Mouse (Mus musculus) intestine, embryonic 15.5 days (tissue): ENCODE results near the gene Cfap299. TPM values are rescaled to one million over a fixed set of nuclear protein-coding genes. Genes with fewer than 3 reads are reported as not detected.
"Not testable (repeated sequence)": the region's sequence is repeated elsewhere in the genome, so short reads cannot be mapped to it uniquely, and the experiment has no call there.

Experiments used
- ATAC-seq: fragments of 200-750 bp; cut with Nextera tagmentation; 2 replicates; pipeline ENCODE4 v1.8.0; 2017; ENCODE audit warnings: moderate TSS enrichment, moderate library complexity
- H3K27ac ChIP-seq: fragments of 300-500 bp; sonication (generic); 2 replicates; pipeline ENCODE4 v1.5.1; 2015; ENCODE audit warnings: mild to moderate bottlenecking, inconsistent platforms
- H3K27me3 ChIP-seq: fragments of 300-500 bp; sonication (generic); replicated peaks from 2 replicates; pipeline ENCODE4 v1.6.1; 2015; ENCODE audit warnings: inconsistent platforms
- H3K36me3 ChIP-seq: fragments of 300-500 bp; sonication (generic); 2 replicates; pipeline ENCODE4 v1.6.1; 2015; ENCODE audit warnings: inconsistent platforms
- H3K4me1 ChIP-seq: fragments of 300-500 bp; sonication (generic); replicated peaks from 2 replicates; pipeline ENCODE4 v1.6.1; 2015; ENCODE audit warnings: inconsistent platforms
- H3K4me2 ChIP-seq: fragments of 300-500 bp; sonication (generic); replicated peaks from 2 replicates; pipeline ENCODE4 v1.6.1; 2015; ENCODE audit warnings: mild to moderate bottlenecking, inconsistent platforms
- H3K4me3 ChIP-seq: fragments of 300-500 bp; sonication (generic); replicated peaks from 2 replicates; pipeline ENCODE4 v1.5.1; 2015; ENCODE audit warnings: inconsistent platforms
- H3K9ac ChIP-seq: fragments of 300-500 bp; sonication (generic); 2 replicates; pipeline ENCODE4 v1.6.1; 2015; ENCODE audit warnings: inconsistent platforms
- H3K9me3 ChIP-seq: fragments of 300-500 bp; sonication (generic); 2 replicates; pipeline ENCODE4 v1.6.1; 2016; ENCODE audit warnings: inconsistent platforms
- WGBS: fragments of 180-500 bp; shearing (Covaris S2); methylation state at CpG from one replicate; pipeline ENCODE4 v1.1.7; 2015; 5-methylcytosine and 5-hydroxymethylcytosine counted together
- polyA plus RNA-seq: library from polyadenylated mRNA; unstranded; fragments of >200 nt; fragmentation: Nextera tagmentation; extraction: Ambion mirVana; gene quantifications from 2 replicates; pipeline ENCODE4 v1.2.1, GENCODE M21; 2015

The Cfap299 gene
- polyA plus RNA-seq, 1 experiment from 2014 or later, result 0.46 TPM

GRCm38 (mm10) chr5:98552811-98553601 lies 223.9 kb downstream of the Cfap299 start:
- Histone ChIP-seq H3K9ac (no peak overlapping the region), H3K4me3 (no peak overlapping the region), H3K27ac (no peak overlapping the region), H3K4me2 (no peak overlapping the region), H3K27me3 (no peaks in the 10 kb centered on the region), H3K36me3 (no peaks in the 10 kb centered on the region), H3K4me1 (no peaks in the 10 kb centered on the region), H3K9me3 (no peaks in the 10 kb centered on the region)
- WGBS, result 67% methylated on average over 7 of the region's 7 CpGs
- ATAC-seq, result no peak

DNA sequence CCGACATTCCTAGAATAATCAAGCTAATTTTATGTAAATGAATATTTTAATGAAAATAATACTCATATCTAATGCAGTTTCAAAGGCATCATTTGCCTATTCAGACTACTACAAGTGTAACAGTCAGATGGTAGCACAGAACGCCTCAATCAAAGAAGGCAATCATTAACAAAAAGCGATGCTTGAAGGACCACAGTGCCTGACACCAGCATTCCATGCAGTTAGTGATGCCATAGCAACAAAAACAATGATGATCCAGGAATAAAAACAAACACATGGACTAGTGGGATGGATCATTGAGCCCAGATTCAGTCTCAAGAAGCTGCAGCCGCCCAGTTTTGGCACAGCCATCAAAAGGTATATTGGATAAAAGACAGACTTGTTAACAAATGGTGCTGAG lies 232.2 kb downstream of the Cfap299 start:
- no peak for ATAC-seq
- Histone ChIP-seq H3K9ac (no peak overlapping the region), H3K4me3 (no peak overlapping the region), H3K4me2 (no peak overlapping the region), H3K36me3 (no peaks in the 10 kb centered on the region), H3K27me3 (no peaks in the 10 kb centered on the region), H3K4me1 (no peaks in the 10 kb centered on the region), H3K27ac (no peak overlapping the region), H3K9me3 (no peaks in the 10 kb centered on the region)
- WGBS, result 78% methylated on average over 4 of the region's 4 CpGs

DNA sequence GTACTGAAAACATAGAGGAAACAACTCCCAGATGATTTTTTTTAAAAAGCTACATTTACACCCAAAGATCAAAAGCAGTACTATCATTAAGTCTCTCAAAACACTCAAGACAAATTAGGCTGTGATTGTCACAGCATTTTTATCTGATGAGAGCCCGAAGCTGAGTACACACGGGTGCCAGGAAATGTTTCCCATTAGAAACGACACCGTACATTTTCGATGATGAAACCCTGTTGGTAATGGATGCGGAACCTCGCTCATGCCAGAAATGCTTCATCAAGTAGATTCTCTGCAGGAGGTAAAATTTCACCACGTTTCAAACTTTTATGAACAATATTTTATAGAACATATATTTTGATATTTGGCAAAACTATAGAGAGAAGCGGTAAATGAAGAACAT lies 233.7 kb downstream of the Cfap299 start:
- Histone ChIP-seq H3K4me1 (no peaks in the 10 kb centered on the region), H3K4me3 (no peak overlapping the region), H3K9ac (no peak overlapping the region), H3K36me3 (no peaks in the 10 kb centered on the region), H3K27me3 (no peaks in the 10 kb centered on the region), H3K27ac (no peak overlapping the region), H3K4me2 (no peak overlapping the region), H3K9me3 (no peaks in the 10 kb centered on the region)
- ATAC-seq, result no peak
- WGBS, result 76% methylated on average over 9 of the region's 9 CpGs

- H3K9ac ChIP-seq, result no peak overlapping the region
- WGBS, result 74% methylated on average over 9 of the region's 9 CpGs
- ATAC-seq, result no peak
- no peaks in the 10 kb centered on the region for H3K9me3 ChIP-seq
- H3K27me3 ChIP-seq, result no peaks in the 10 kb centered on the region
- no peaks in the 10 kb centered on the region for H3K36me3 ChIP-seq
- no peak overlapping the region for H3K4me2 ChIP-seq
- no peak overlapping the region for H3K27ac ChIP-seq
- no peak overlapping the region for H3K4me3 ChIP-seq
- no peaks in the 10 kb centered on the region for H3K4me1 ChIP-seq
Measured at GRCm38 (mm10) chr5:98563801-98564200, 234.7 kb downstream of the Cfap299 start.

DNA sequence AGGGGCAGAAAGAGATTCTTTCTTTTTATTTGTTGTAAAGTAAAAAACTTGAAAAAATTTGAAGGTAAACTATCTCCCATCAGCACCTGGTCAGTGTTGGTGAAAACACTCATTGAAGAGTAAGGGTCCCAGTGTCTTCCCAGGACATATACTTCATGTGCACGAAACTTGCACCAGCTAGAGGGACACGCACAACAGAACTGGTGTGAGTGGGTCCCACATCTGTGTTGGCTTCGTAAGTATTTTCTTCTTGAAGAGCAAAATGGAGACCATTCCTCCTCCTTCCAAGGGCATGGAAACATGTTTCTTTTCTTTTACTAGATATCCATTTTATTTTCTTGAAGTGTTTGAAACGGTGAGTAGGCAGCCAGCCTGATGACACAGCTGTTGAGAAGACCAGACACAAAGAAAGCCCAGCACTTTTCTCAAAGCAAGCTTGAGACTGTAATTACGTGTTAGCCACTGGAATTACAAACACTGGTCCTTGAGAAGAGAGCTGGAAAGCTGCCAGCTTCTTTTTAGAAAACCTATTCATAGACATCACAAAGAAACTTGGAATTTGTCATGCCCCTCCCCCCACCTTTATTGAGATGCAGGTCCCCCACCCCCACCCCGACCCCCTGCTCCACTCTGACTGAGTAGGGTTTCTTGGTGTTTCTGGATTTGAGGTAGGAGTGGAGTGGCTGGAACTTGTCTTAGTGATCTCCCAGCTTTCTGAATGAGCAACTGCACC lies 237.5 kb downstream of the Cfap299 start:
- H3K27me3 ChIP-seq, result no peaks in the 10 kb centered on the region
- no peak overlapping the region for H3K4me2 ChIP-seq
- 62% methylated on average over 6 of the region's 6 CpGs for WGBS
- H3K36me3 ChIP-seq, result no peaks in the 10 kb centered on the region
- no peak for ATAC-seq
- H3K9me3 ChIP-seq, result no peaks in the 10 kb centered on the region
- H3K4me1 ChIP-seq, result no peaks in the 10 kb centered on the region
- H3K4me3 ChIP-seq, result no peak overlapping the region
- H3K9ac ChIP-seq, result no peak overlapping the region
- H3K27ac ChIP-seq, result no peak overlapping the region

GRCm38 (mm10) chr5:98568481-98568880 lies 239.4 kb downstream of the Cfap299 start:
- no peak for ATAC-seq
- Histone ChIP-seq H3K36me3 (no peaks in the 10 kb centered on the region), H3K4me1 (no peaks in the 10 kb centered on the region), H3K27ac (no peak overlapping the region), H3K4me3 (no peak overlapping the region), H3K27me3 (no peaks in the 10 kb centered on the region), H3K4me2 (no peak overlapping the region), H3K9ac (no peak overlapping the region), H3K9me3 (no peaks in the 10 kb centered on the region)
- WGBS, result 92% methylated on average over 4 of the region's 4 CpGs

- H3K9ac ChIP-seq, result no peak overlapping the region
- H3K27ac ChIP-seq, result no peak overlapping the region
- 0 out of 2 replicates have a peak overlapping the region, but pooled peaks have one; percentile 22 for H3K4me2 ChIP-seq
- peak; percentile 97 for ATAC-seq
- no peaks in the 10 kb centered on the region for H3K27me3 ChIP-seq
- H3K4me3 ChIP-seq, result no peak overlapping the region
- no peaks in the 10 kb centered on the region for H3K4me1 ChIP-seq
- H3K36me3 ChIP-seq, result no peaks in the 10 kb centered on the region
- WGBS, result 26% methylated on average over 3 of the region's 3 CpGs
- H3K9me3 ChIP-seq, result no peaks in the 10 kb centered on the region
Measured at GRCm38 (mm10) chr5:98569029-98569513, 240.0 kb downstream of the Cfap299 start.

DNA sequence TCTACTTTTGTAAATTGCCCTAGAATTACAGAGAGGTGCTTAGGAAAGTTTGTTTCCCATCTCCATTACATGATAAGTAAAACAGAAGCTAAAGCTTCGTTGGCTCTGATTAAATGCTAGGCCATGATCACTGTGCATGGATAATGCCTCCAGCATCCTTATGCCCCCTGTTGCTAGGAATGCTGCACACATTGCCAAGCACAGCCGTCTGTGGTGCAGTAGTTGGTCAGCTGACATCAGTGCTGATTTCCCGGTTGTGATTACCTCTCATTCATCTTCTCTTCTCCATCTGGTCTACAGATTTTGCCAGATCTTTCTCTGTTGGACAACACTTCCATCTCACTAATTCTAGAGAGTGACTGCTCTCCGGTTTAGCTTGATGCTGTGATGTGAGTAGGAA lies 243.3 kb downstream of the Cfap299 start:
- no peak overlapping the region for H3K9ac ChIP-seq
- ATAC-seq, result no peak
- 65% methylated on average over 4 of the region's 4 CpGs for WGBS
- H3K4me1 ChIP-seq, result 0 out of 2 replicates have a peak, but pooled peaks cover 6% of the 10 kb centered on the region
- H3K4me3 ChIP-seq, result no peak overlapping the region
- H3K4me2 ChIP-seq, result no peak overlapping the region
- H3K27me3 ChIP-seq, result no peaks in the 10 kb centered on the region
- H3K9me3 ChIP-seq, result no peaks in the 10 kb centered on the region
- no peak overlapping the region for H3K27ac ChIP-seq
- H3K36me3 ChIP-seq, result no peaks in the 10 kb centered on the region

DNA sequence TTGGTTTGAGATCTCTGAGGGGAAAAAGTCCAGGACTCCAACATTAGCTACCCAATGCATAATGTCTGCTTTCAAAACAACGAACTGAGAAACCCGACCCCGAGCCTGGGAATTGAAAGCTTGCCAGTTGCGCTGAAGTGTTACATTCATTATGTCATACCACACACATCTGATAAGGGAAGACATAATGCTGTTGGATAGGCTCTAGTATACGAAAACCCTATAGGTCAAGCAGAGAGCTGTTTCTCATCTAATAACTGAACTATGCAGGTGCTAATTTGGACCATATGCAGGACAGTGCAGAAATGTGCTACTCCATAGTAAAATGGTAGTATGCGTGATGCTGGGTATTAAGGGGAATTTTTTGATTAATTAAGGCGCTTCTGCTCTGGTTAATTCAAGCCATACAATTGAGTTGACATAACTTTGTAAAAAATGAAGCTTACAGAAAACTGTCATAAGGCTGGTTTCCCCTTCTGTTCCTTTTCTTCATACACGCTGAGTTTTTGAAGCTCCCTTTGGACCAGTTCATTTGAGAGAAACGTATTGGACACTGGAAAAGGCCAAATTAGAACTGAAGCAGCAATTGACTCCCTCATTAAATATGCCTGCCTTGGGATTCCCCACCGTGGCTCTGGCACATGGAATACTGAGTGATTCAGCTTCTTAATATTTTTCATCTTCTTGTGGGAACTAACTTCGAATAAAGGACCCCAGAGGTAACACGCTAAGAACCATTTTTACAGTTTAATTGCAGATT lies 245.8 kb downstream of the Cfap299 start:
- no peak for ATAC-seq
- no peaks in the 10 kb centered on the region for H3K27me3 ChIP-seq
- no peak overlapping the region for H3K4me2 ChIP-seq
- 0 out of 2 replicates have a peak, but pooled peaks cover 6% of the 10 kb centered on the region for H3K4me1 ChIP-seq
- no peaks in the 10 kb centered on the region for H3K36me3 ChIP-seq
- no peak overlapping the region for H3K9ac ChIP-seq
- WGBS, result 61% methylated on average over 12 of the region's 12 CpGs
- H3K4me3 ChIP-seq, result no peak overlapping the region
- no peaks in the 10 kb centered on the region for H3K9me3 ChIP-seq
- H3K27ac ChIP-seq, result no peak overlapping the region

DNA sequence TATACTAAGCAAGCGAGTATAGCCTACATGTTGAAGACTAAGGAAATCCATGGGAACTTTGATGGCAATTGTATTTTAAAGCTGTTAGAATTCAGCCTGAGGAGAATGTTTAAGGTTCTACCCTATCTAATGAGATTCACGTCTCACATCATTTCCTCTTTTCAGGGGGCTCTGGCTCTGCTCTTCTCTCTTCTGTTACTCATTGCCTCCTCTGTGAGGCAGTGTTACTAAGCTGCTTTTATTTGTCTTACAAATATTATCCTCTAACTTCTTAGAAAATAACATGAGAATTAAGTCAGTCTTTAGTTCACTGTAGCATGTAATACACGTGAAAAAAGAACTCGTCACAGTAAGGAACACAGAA lies 246.3 kb downstream of the Cfap299 start:
- H3K9me3 ChIP-seq, result no peaks in the 10 kb centered on the region
- 69% methylated on average over 4 of the region's 4 CpGs for WGBS
- no peak overlapping the region for H3K27ac ChIP-seq
- no peaks in the 10 kb centered on the region for H3K27me3 ChIP-seq
- H3K9ac ChIP-seq, result no peak overlapping the region
- no peak overlapping the region for H3K4me2 ChIP-seq
- H3K4me1 ChIP-seq, result 0 out of 2 replicates have a peak, but pooled peaks cover 6% of the 10 kb centered on the region
- H3K36me3 ChIP-seq, result no peaks in the 10 kb centered on the region
- no peak for ATAC-seq
- no peak overlapping the region for H3K4me3 ChIP-seq

GRCm38 (mm10) chr5:98576538-98576937 lies 247.4 kb downstream of the Cfap299 start:
- not testable (repeated sequence) for H3K4me3 ChIP-seq, ATAC-seq, H3K36me3 ChIP-seq, H3K27ac ChIP-seq, H3K4me2 ChIP-seq, H3K9me3 ChIP-seq, H3K4me1 ChIP-seq, H3K9ac ChIP-seq, H3K27me3 ChIP-seq
- WGBS, result 60% methylated on average over 6 of the region's 6 CpGs

DNA sequence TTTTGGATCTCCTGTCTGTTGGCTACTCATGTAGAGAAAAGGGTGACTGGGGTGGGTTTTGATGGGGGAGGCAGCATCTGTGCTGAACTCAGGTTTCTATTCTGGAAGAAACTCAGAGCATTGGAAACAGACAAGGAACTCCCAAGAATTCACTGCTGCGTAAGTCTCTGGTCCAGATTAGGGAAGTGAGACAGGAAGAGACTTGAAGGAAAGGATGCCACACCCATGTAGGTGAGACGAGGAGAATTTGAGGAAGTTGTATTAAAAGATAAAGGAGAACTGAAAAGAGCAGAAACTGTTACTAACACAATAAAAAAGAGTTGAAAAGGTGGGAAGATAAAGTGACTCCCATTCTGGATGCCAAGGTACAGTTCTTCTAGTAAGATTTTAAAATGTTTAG lies 249.3 kb downstream of the Cfap299 start:
- no peaks in the 10 kb centered on the region for H3K9me3 ChIP-seq
- H3K36me3 ChIP-seq, result no peaks in the 10 kb centered on the region
- no peak overlapping the region for H3K9ac ChIP-seq
- H3K4me2 ChIP-seq, result no peak overlapping the region
- H3K4me3 ChIP-seq, result no peak overlapping the region
- no peak for ATAC-seq
- no peak overlapping the region for H3K27ac ChIP-seq
- WGBS, result 64% methylated on average over 2 of the region's 2 CpGs
- 0 out of 2 replicates have a peak, but pooled peaks cover 6% of the 10 kb centered on the region for H3K4me1 ChIP-seq
- H3K27me3 ChIP-seq, result no peaks in the 10 kb centered on the region
